Mouse (Mus musculus) testis, adult 2 months (tissue): ENCODE measurements at regions not wholly inside any gene's neighbourhood (a gene's known extent, or its start where the extent isn't known, plus 50 kb on each side); places are given as distances from the start of the nearest gene placed in this dataset.

Experiments
- CTCF ChIP-seq: fragments of 200-500 bp; IDR thresholded peaks from 2 replicates; pipeline ENCODE4 v1.5.1; 2012; ENCODE audit warnings: low read depth, mild to moderate bottlenecking, inconsistent platforms, low read length, moderate library complexity; ENCODE audit not compliant: control insufficient read depth, insufficient read depth, insufficient replicate concordance
- POLR2A ChIP-seq: fragments of 200-500 bp; IDR thresholded peaks from 2 replicates; pipeline ENCODE4 v1.6.1; 2012; ENCODE audit warnings: low read depth, mild to moderate bottlenecking, inconsistent platforms, low read length, moderate library complexity; ENCODE audit not compliant: control insufficient read depth

DNA sequence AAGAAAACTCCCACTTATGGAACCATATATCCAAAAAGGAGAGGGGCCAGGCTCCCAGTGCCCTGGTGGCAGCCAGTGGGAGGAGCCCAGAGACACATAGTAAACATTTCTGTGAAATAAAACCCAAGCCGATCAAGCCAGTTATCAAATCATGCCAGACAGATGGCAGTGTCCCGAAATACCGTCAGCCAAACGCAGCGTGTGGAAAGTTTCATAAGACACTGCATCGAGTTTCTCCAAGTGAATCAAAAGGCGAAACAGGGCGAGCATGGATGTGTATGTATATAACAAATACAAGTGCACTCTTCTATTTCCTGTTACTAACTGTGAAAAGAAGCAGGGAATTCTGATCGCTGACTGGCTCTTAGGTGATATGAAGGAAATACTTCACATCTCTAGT lies 154.8 kb upstream of the Zfp637 start:
- TF ChIP-seq CTCF = no peak
- TF ChIP-seq POLR2A = no peak
